8 mouse cellular contexts compared by ENCODE assay signal in the genomic region with DNA sequence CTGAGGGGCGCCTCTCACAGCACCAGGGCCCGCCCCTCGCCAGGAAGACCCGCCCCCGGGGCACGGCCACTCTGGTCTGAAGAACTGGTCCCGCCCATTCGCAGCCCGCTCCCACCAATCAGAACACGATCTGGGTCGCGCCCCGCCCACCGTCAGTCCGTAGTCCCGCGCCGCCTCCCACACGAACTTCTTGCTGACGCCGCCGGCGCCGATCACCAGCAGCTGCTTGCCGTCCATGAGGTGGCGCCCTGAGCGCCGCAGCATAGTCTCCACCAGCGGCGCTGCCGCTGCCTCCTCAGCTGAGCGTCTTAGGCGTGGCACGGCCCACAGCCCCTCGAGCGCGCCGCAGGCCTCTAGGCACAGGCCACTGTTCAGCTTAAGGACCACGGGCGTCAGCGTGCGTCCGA. TPM values are rescaled to one million over a fixed set of nuclear protein-coding genes. Genes with fewer than 3 reads are reported as not detected.
DNase-seq lines count a peak whose midpoint lies in the region; ATAC-seq and TF ChIP-seq lines count a peak whose summit lies in the region.

No protein-coding gene starts in this region.

- H3K4me3 ChIP-seq in ES-E14 (ENCODE audit: insufficient read depth in 1 of 2, low read depth in 1 of 2, low read length in 2 of 2, poor library complexity in 1 of 2, severe bottlenecking in 1 of 2), result peak overlapping the region; percentile 63 to 88
- H3K4me3 ChIP-seq in forebrain, embryonic 16.5 days (replicated peaks; ENCODE audit: low read length), result peak overlapping the region; percentile 44
- H3K4me3 ChIP-seq in layer of hippocampus, adult 2 months, result peak overlapping the region; percentile 58
- peak overlapping the region; percentile 46 for H3K4me3 ChIP-seq in lung, embryonic 14.5 days (ENCODE audit: low read depth, low read length)
- H3K4me3 ChIP-seq in olfactory bulb, adult 2 months (ENCODE audit: insufficient read depth, low read depth, low read length), result peak overlapping the region; percentile 67
- H3K4me3 ChIP-seq in thymus, adult 2 months (ENCODE audit: control insufficient read depth, insufficient read depth, low read length), result peak overlapping the region; percentile 50

- H3K27ac ChIP-seq in ES-E14 (ENCODE audit: insufficient read depth, low read depth, low read length, poor library complexity, severe bottlenecking), result no peak overlapping the region
- H3K27ac ChIP-seq in forebrain, embryonic 16.5 days (ENCODE audit: low read length), result peak overlapping the region; percentile 83
- H3K27ac ChIP-seq in layer of hippocampus, adult 2 months, result peak overlapping the region; percentile 98
- peak overlapping the region; percentile 86 for H3K27ac ChIP-seq in lung, embryonic 14.5 days (ENCODE audit: low read depth)
- peak overlapping the region; percentile 88 for H3K27ac ChIP-seq in olfactory bulb, adult 2 months (ENCODE audit: insufficient read depth, low read depth, low read length)
- peak overlapping the region; percentile 5; the same call in 1 of the 2 replicates for H3K27ac ChIP-seq in thymus, adult 2 months (ENCODE audit: control insufficient read depth, insufficient read depth, low read length)

- intact Hi-C loops in heart, postnatal 36 days (cut with DNase I), result loop anchor here (1.0 kb wide), 1 partner anchor 22 kb away; a partner anchor contains a TSS

- TF ChIP-seq POLR2A in olfactory bulb, adult 2 months (IDR thresholded peaks at IDR 0.05; ENCODE audit: insufficient read depth, low read depth, low read length), result peak; percentile 90
- TF ChIP-seq POLR2A in thymus, adult 2 months (IDR thresholded peaks at IDR 0.05; ENCODE audit: control insufficient read depth, extremely low read depth, insufficient read depth, low read length, poor library complexity), result peak; percentile 93

- peak overlapping the region; percentile 61 for H3K4me2 ChIP-seq in forebrain, embryonic 16.5 days (ENCODE audit: low read length)
- H3K4me2 ChIP-seq in lung, embryonic 14.5 days, result peak overlapping the region; percentile 91

- peak; percentile 89 for TF ChIP-seq CTCF in layer of hippocampus, adult 2 months (conservative IDR thresholded peaks at IDR 0.05)
- TF ChIP-seq CTCF in lung, embryonic 14.5 days (IDR thresholded peaks at IDR 0.05; ENCODE audit: low read depth), result peak; percentile 86
- peak; percentile 76 for TF ChIP-seq CTCF in olfactory bulb, adult 2 months (IDR thresholded peaks at IDR 0.05; ENCODE audit: insufficient read depth, low read depth, low read length)
- peak; percentile 95 for TF ChIP-seq CTCF in thymus, adult 2 months (IDR thresholded peaks at IDR 0.05; ENCODE audit: borderline replicate concordance, control insufficient read depth, extremely low read depth, insufficient read depth, low read length, poor library complexity)

- H3K9me3 ChIP-seq in ES-E14 (ENCODE audit: control insufficient read depth, insufficient read depth, low read depth, low read length), result no peaks in the 10 kb centered on the region
- H3K9me3 ChIP-seq in forebrain, embryonic 16.5 days (ENCODE audit: control insufficient read depth, low read length), result no peaks in the 10 kb centered on the region
- no peaks in the 10 kb centered on the region for H3K9me3 ChIP-seq in lung, embryonic 14.5 days (ENCODE audit: low read depth, low read length)

- peak; percentile 95 for DNase-seq in ES-E14 (ENCODE audit: low read depth, low spot score)
- DNase-seq in cerebellum, adult 11-12 months, result peak; percentile 99
- peak; percentile 99 to 100 for DNase-seq in heart, postnatal 36 days
- peak; percentile 99 to 100 for DNase-seq in layer of hippocampus, adult 2 months (ENCODE audit: low spot score in 2 of 2)
- DNase-seq in lung, embryonic 14.5 days, result peak; percentile 100
- peak; percentile 99 for DNase-seq in thymus, adult 2 months

- H3K27me3 ChIP-seq in forebrain, embryonic 16.5 days (replicated peaks; ENCODE audit: control insufficient read depth, insufficient read depth, low read length), result no peaks in the 10 kb centered on the region
- no peaks in the 10 kb centered on the region for H3K27me3 ChIP-seq in lung, embryonic 14.5 days (ENCODE audit: insufficient read depth, low read length)
- no peaks in the 10 kb centered on the region for H3K27me3 ChIP-seq in thymus, adult 2 months (ENCODE audit: control insufficient read depth, insufficient read depth, low read length)

- peak overlapping the region; percentile 72 for H3K9ac ChIP-seq in ES-E14 (ENCODE audit: insufficient read depth, low read depth, low read length, poor library complexity, severe bottlenecking)
- H3K9ac ChIP-seq in forebrain, embryonic 16.5 days (replicated peaks; ENCODE audit: low read depth, low read length), result peak overlapping the region; percentile 60
- peak overlapping the region; percentile 77 for H3K9ac ChIP-seq in lung, embryonic 14.5 days

- in situ Hi-C loops in ES-E14 (cut with MboI; ENCODE audit: low sequenced_read_pairs in 2 of 2, unreplicated experiment in 2 of 2), result no loop called here

- under 1% methylated on average over 43 of the region's 43 CpGs for WGBS in forebrain, embryonic 16.5 days
- WGBS in lung, embryonic 14.5 days, result under 1% methylated on average over 43 of the region's 43 CpGs
- WGBS in olfactory bulb, adult 2 months, result under 1% methylated on average over 43 of the region's 43 CpGs
- WGBS in thymus, adult 2 months, result 2% methylated on average over 43 of the region's 43 CpGs

- peak; percentile 96 for ATAC-seq in forebrain, embryonic 16.5 days
- ATAC-seq in lung, embryonic 14.5 days (ENCODE audit: insufficient read depth), result peak; percentile 96

- H3K4me1 ChIP-seq in ES-E14 (ENCODE audit: control insufficient read depth in 2 of 2, insufficient read depth in 2 of 2, low read length in 2 of 2, poor library complexity in 1 of 2), result peaks cover 0 to 24% of the 10 kb centered on the region in 2 experiments; a peak in 1 of 4 replicates
- peaks cover 7% of the 10 kb centered on the region for H3K4me1 ChIP-seq in forebrain, embryonic 16.5 days (replicated peaks; ENCODE audit: control insufficient read depth, insufficient read depth, low read length)
- H3K4me1 ChIP-seq in lung, embryonic 14.5 days (ENCODE audit: insufficient read depth), result no peaks in the 10 kb centered on the region
- peaks cover 7% of the 10 kb centered on the region for H3K4me1 ChIP-seq in olfactory bulb, adult 2 months (ENCODE audit: control insufficient read depth, insufficient read depth, low read length)
- H3K4me1 ChIP-seq in thymus, adult 2 months (replicated peaks; ENCODE audit: control insufficient read depth, insufficient read depth, low read length), result peaks cover 25% of the 10 kb centered on the region

- H3K36me3 ChIP-seq in ES-E14 (ENCODE audit: control insufficient read depth, insufficient read depth, low read length, poor library complexity, severe bottlenecking), result no peaks in the 10 kb centered on the region
- no peaks in the 10 kb centered on the region for H3K36me3 ChIP-seq in forebrain, embryonic 16.5 days (ENCODE audit: control insufficient read depth, insufficient read depth)
- H3K36me3 ChIP-seq in lung, embryonic 14.5 days (ENCODE audit: insufficient read depth), result no peaks in the 10 kb centered on the region
- H3K36me3 ChIP-seq in thymus, adult 2 months (ENCODE audit: control insufficient read depth, insufficient read depth, low read length), result no peaks in the 10 kb centered on the region

RNA-seq across cellular contexts. Expression of a gene that starts 5.9 kb away (rescaled TPM):
- total RNA-seq in ES-E14 (2012; rRNA removed), result 2.3 and 3.3 TPM in 2 replicates
- 2.8 and 4.1 TPM in 2 replicates for polyA plus RNA-seq in forebrain, embryonic 16.5 days (2015; fragmentation: Nextera tagmentation; extraction: Ambion mirVana)
- 10 to 100 TPM; 29.4 to 33.7 TPM for total RNA-seq in heart, postnatal 36 days (2021)
- total RNA-seq in layer of hippocampus, adult 2 months (2021), result 1 to 10 TPM; 6.6 to 8.9 TPM
- 1.7 and 2.5 TPM in 2 replicates for polyA plus RNA-seq in lung, embryonic 14.5 days (2014; fragmentation: Nextera tagmentation; extraction: Ambion mirVana)
- polyA plus RNA-seq in olfactory bulb, adult 2 months (2012; ENCODE audit: insufficient read depth, insufficient read length, low replicate concordance, missing spikeins), result not detected in 2 replicates
- polyA plus RNA-seq in thymus, adult 2 months (2012; rRNA removed), result 92.9 and 95.5 TPM in 2 replicates

RNA-seq across cellular contexts. Expression of a gene that starts 6.2 kb away (rescaled TPM):
- 19.7 and 26.6 TPM in 2 replicates for total RNA-seq in ES-E14 (2012; rRNA removed)
- polyA plus RNA-seq in forebrain, embryonic 16.5 days (2015; fragmentation: Nextera tagmentation; extraction: Ambion mirVana), result 52.6 and 59.8 TPM in 2 replicates
- 10 to 100 TPM; 16.4 to 18.8 TPM for total RNA-seq in heart, postnatal 36 days (2021)
- total RNA-seq in layer of hippocampus, adult 2 months (2021), result 10 to 100 TPM; 42.5 to 47.9 TPM
- polyA plus RNA-seq in lung, embryonic 14.5 days (2014; fragmentation: Nextera tagmentation; extraction: Ambion mirVana), result 37.9 and 43.2 TPM in 2 replicates
- not detected in 2 replicates for polyA plus RNA-seq in olfactory bulb, adult 2 months (2012; ENCODE audit: insufficient read depth, insufficient read length, low replicate concordance, missing spikeins)
- polyA plus RNA-seq in thymus, adult 2 months (2012; rRNA removed), result 97.8 and 102 TPM in 2 replicates

RNA-seq across cellular contexts. Expression of a gene that starts 16.0 kb away (rescaled TPM):
- 9.5 and 15.1 TPM in 2 replicates for total RNA-seq in ES-E14 (2012; rRNA removed)
- 0.39 TPM in 1 of 2 replicates, not detected in the other for polyA plus RNA-seq in forebrain, embryonic 16.5 days (2015; fragmentation: Nextera tagmentation; extraction: Ambion mirVana)
- 1 to 10 TPM; 1.1 to 1.3 TPM for total RNA-seq in heart, postnatal 36 days (2021)
- total RNA-seq in layer of hippocampus, adult 2 months (2021), result 1 to 10 TPM; 1.0 to 2.5 TPM
- polyA plus RNA-seq in lung, embryonic 14.5 days (2014; fragmentation: Nextera tagmentation; extraction: Ambion mirVana), result 0.81 and 1.1 TPM in 2 replicates
- 485 TPM in 1 of 2 replicates, not detected in the other for polyA plus RNA-seq in olfactory bulb, adult 2 months (2012; ENCODE audit: insufficient read depth, insufficient read length, low replicate concordance, missing spikeins)
- 1,512 and 1,655 TPM in 2 replicates for polyA plus RNA-seq in thymus, adult 2 months (2012; rRNA removed)

RNA-seq across cellular contexts. Expression of a gene that starts 21.0 kb away (rescaled TPM):
- total RNA-seq in ES-E14 (2012; rRNA removed), result 73.8 and 85.3 TPM in 2 replicates
- 143 and 145 TPM in 2 replicates for polyA plus RNA-seq in forebrain, embryonic 16.5 days (2015; fragmentation: Nextera tagmentation; extraction: Ambion mirVana)
- total RNA-seq in heart, postnatal 36 days (2021), result 10 to 100 TPM; 52.4 to 55.6 TPM
- 10 to 100 TPM; 84.8 to 92.9 TPM for total RNA-seq in layer of hippocampus, adult 2 months (2021)
- 134 and 148 TPM in 2 replicates for polyA plus RNA-seq in lung, embryonic 14.5 days (2014; fragmentation: Nextera tagmentation; extraction: Ambion mirVana)
- polyA plus RNA-seq in olfactory bulb, adult 2 months (2012; ENCODE audit: insufficient read depth, insufficient read length, low replicate concordance, missing spikeins), result not detected in 2 replicates
- polyA plus RNA-seq in thymus, adult 2 months (2012; rRNA removed), result 508 and 533 TPM in 2 replicates

RNA-seq across cellular contexts. Expression of a gene that starts 21.7 kb away (rescaled TPM):
- total RNA-seq in ES-E14 (2012; rRNA removed), result 2.9 and 3.5 TPM in 2 replicates
- 0.29 and 0.42 TPM in 2 replicates for polyA plus RNA-seq in forebrain, embryonic 16.5 days (2015; fragmentation: Nextera tagmentation; extraction: Ambion mirVana)
- total RNA-seq in heart, postnatal 36 days (2021), result 10 to 100 TPM in 1 of 2 experiments, 1 to 10 TPM in 1; 6.6 to 11.1 TPM
- total RNA-seq in layer of hippocampus, adult 2 months (2021), result 1 to 10 TPM in 1 of 2 experiments, under 1 TPM in 1; 0.91 to 1.0 TPM
- 1.8 and 2.4 TPM in 2 replicates for polyA plus RNA-seq in lung, embryonic 14.5 days (2014; fragmentation: Nextera tagmentation; extraction: Ambion mirVana)
- 247 TPM in 1 of 2 replicates, not detected in the other for polyA plus RNA-seq in olfactory bulb, adult 2 months (2012; ENCODE audit: insufficient read depth, insufficient read length, low replicate concordance, missing spikeins)
- 622 and 718 TPM in 2 replicates for polyA plus RNA-seq in thymus, adult 2 months (2012; rRNA removed)
